Comparison of ENCODE assay signal across 21 mouse cellular contexts in genomic region chr17:79816896-79817295, GRCm38 (mm10).
DNase-seq lines count a peak whose midpoint lies in the region; ATAC-seq lines count a peak whose summit lies in the region.
"Had no signal": no experiment of that assay in that cellular context is flagged by ENCODE, and none has a peak within 500 bp of the region (broad histone marks: within the 10 kb centered on the region; RNA-seq: fewer than 3 reads in every experiment).

No protein-coding gene starts in this region.

- peak; percentile 16 for DNase-seq in CD4-positive, CD25-positive, alpha-beta regulatory T cell, adult 2 months (ENCODE audit: low read depth, low spot score)
- peak; percentile 1 for DNase-seq in kidney, postnatal 10 days
- no peak for DNase-seq in kidney, postnatal 25 days
- peak; percentile 14 for DNase-seq in thymus, postnatal 0 days (ENCODE audit: low spot score)
- no peak for DNase-seq in thymus, postnatal 4 days
- DNase-seq in thymus, postnatal 25 days: peak; percentile 21
- DNase-seq: adrenal gland, postnatal 14 days; B cell, adult 2 months; cerebellum, adult 11-12 months; cerebellum, adult 9-10 months; cerebellum, postnatal 25 days; gastrocnemius, adult 2 months; gastrocnemius, postnatal 25 days; heart, postnatal 14 days had no signal

- no peaks in the 10 kb centered on the region for H3K9me3 ChIP-seq in hindbrain, embryonic 16.5 days (ENCODE audit: control insufficient read depth, low read length)
- H3K9me3 ChIP-seq: embryonic facial prominence, embryonic 13.5 days; forebrain, embryonic 13.5 days; G1E; heart, embryonic 15.5 days; hindbrain, embryonic 13.5 days had no signal

- 80% methylated on average over 6 of the region's 6 CpGs for WGBS in hindbrain, embryonic 16.5 days

- no peak overlapping the region for H3K4me2 ChIP-seq in hindbrain, embryonic 16.5 days (ENCODE audit: low read length)
- H3K4me2 ChIP-seq: embryonic facial prominence, embryonic 13.5 days; forebrain, embryonic 13.5 days; heart, embryonic 15.5 days; hindbrain, embryonic 13.5 days had no signal

- H3K4me1 ChIP-seq in hindbrain, embryonic 16.5 days (ENCODE audit: control insufficient read depth, insufficient read depth, low read depth, low read length): no peaks in the 10 kb centered on the region
- H3K4me1 ChIP-seq: forebrain, embryonic 13.5 days; heart, embryonic 15.5 days had no signal

- H3K27ac ChIP-seq in hindbrain, embryonic 16.5 days (ENCODE audit: low read depth, low read length): no peak overlapping the region
- H3K27ac ChIP-seq: embryonic facial prominence, embryonic 13.5 days; forebrain, embryonic 13.5 days; gastrocnemius, adult 2 months; heart, embryonic 15.5 days; hindbrain, embryonic 13.5 days had no signal

- H3K27me3 ChIP-seq in hindbrain, embryonic 16.5 days (replicated peaks; ENCODE audit: control insufficient read depth, insufficient read depth, low read length): no peaks in the 10 kb centered on the region; the same call in 1 of the 2 replicates
- H3K27me3 ChIP-seq: embryonic facial prominence, embryonic 13.5 days; heart, embryonic 15.5 days had no signal

- ATAC-seq in CD4-positive, CD25-positive, alpha-beta regulatory T cell, adult 4 months: no peak
- ATAC-seq in hindbrain, embryonic 16.5 days: no peak
- ATAC-seq: forebrain, embryonic 13.5 days had no signal

- H3K4me3 ChIP-seq in hindbrain, embryonic 16.5 days (ENCODE audit: low read length): no peak overlapping the region
- H3K4me3 ChIP-seq: embryonic facial prominence, embryonic 13.5 days; forebrain, embryonic 13.5 days; gastrocnemius, adult 2 months; heart, embryonic 15.5 days; hindbrain, embryonic 13.5 days had no signal

- H3K36me3 ChIP-seq in hindbrain, embryonic 16.5 days (ENCODE audit: control insufficient read depth, insufficient read depth, low read length): no peaks in the 10 kb centered on the region
- H3K36me3 ChIP-seq: embryonic facial prominence, embryonic 13.5 days; G1E; heart, embryonic 15.5 days; hindbrain, embryonic 13.5 days had no signal

- H3K9ac ChIP-seq in hindbrain, embryonic 16.5 days (ENCODE audit: low read depth, low read length): no peak overlapping the region
- H3K9ac ChIP-seq: embryonic facial prominence, embryonic 13.5 days; forebrain, embryonic 13.5 days; heart, embryonic 15.5 days; hindbrain, embryonic 13.5 days had no signal

Comparison
In these comparisons a context has a peak if more than half of its experiments do, and no peak if none do; other contexts are left out.
1. DNase-seq: peak in CD4-positive, CD25-positive, alpha-beta regulatory T cell, adult 2 months (single experiment), kidney, postnatal 10 days (single experiment), thymus, postnatal 0 days (single experiment) and thymus, postnatal 25 days (single experiment); none in kidney, postnatal 25 days (0 of 2) and thymus, postnatal 4 days (single experiment).